Mouse (Mus musculus) embryonic facial prominence, embryonic 11.5 days (tissue): Measurements from ENCODE around the gene Ubxn11. TPM values are rescaled to one million over a fixed set of nuclear protein-coding genes. Genes with fewer than 3 reads are reported as not detected.
A peak's percentile ranks its signal among the peaks of the same experiment; 100 is the strongest.

ENCODE experiments used
- ATAC-seq: fragments of 200-750 bp; cut with Nextera tagmentation; replicated peaks from 2 replicates; pipeline ENCODE4 v1.8.0; 2017; ENCODE audit warnings: low read depth; ENCODE audit not compliant: insufficient number of reproducible peaks, low FRiP score, low TSS enrichment
- DNase-seq: peaks from one replicate; pipeline ENCODE4 v3.0.0-alpha.2; 2015; ENCODE audit warnings: low spot score
- H3K27ac ChIP-seq: fragments of 300-500 bp; sonication (generic); replicated peaks from 2 replicates; pipeline ENCODE4 v1.5.1; 2014; ENCODE audit warnings: mild to moderate bottlenecking, low read depth, low read length, control low read depth
- H3K27me3 ChIP-seq: fragments of 300-500 bp; sonication (generic); 2 replicates; pipeline ENCODE4 v1.6.1; 2014; ENCODE audit warnings: mild to moderate bottlenecking, low read length, moderate library complexity, mixed read lengths; ENCODE audit not compliant: control insufficient read depth, insufficient read depth
- H3K36me3 ChIP-seq: fragments of 300-500 bp; sonication (generic); replicated peaks from 2 replicates; pipeline ENCODE4 v1.6.1; 2014; ENCODE audit warnings: low read depth, mild to moderate bottlenecking, low read length, moderate library complexity, mixed read lengths; ENCODE audit not compliant: control insufficient read depth, insufficient read depth
- H3K4me1 ChIP-seq: fragments of 300-500 bp; sonication (generic); 2 replicates; pipeline ENCODE4 v1.6.1; 2014; ENCODE audit warnings: low read length, mixed read lengths; ENCODE audit not compliant: control insufficient read depth, insufficient read depth
- H3K4me2 ChIP-seq: fragments of 300-500 bp; sonication (generic); 2 replicates; pipeline ENCODE4 v1.6.1; 2014; ENCODE audit warnings: low read depth, mild to moderate bottlenecking, control low read depth, low read length, moderate library complexity
- H3K4me3 ChIP-seq: fragments of 300-500 bp; sonication (generic); 2 replicates; pipeline ENCODE4 v1.5.1; 2014; ENCODE audit warnings: low read depth, low read length, control low read depth
- H3K9ac ChIP-seq: fragments of 300-500 bp; sonication (generic); replicated peaks from 2 replicates; pipeline ENCODE4 v1.6.1; 2014; ENCODE audit warnings: mild to moderate bottlenecking, control low read depth, low read length
- H3K9me3 ChIP-seq: fragments of 300-500 bp; sonication (generic); replicated peaks from 2 replicates; pipeline ENCODE4 v1.6.1; 2016; ENCODE audit warnings: mild to moderate bottlenecking, low read length, inconsistent platforms, mixed read lengths; ENCODE audit not compliant: control insufficient read depth
- WGBS: fragments of 180-500 bp; shearing (Covaris S2); extraction: QIAGEN DNeasy Blood & Tissue Kit; methylation state at CpG from one replicate; pipeline ENCODE4 v1.1.7; 2014; 5-methylcytosine and 5-hydroxymethylcytosine counted together
- polyA plus RNA-seq: library from polyadenylated mRNA; unstranded; fragments of >200 nt; fragmentation: Nextera tagmentation; extraction: Ambion mirVana; gene quantifications from 2 replicates; pipeline ENCODE4 v1.2.1, GENCODE M21; 2014

Gene Ubxn11
- polyA plus RNA-seq, 1 experiment from 2014 or later, result 5.7 TPM

- Histone ChIP-seq H3K36me3 (no peaks in the 10 kb centered on the region), H3K4me3 (no peak overlapping the region), H3K4me1 (no peaks in the 10 kb centered on the region), H3K27me3 (no peaks in the 10 kb centered on the region), H3K9me3 (no peaks in the 10 kb centered on the region), H3K4me2 (no peak overlapping the region), H3K9ac (no peak overlapping the region), H3K27ac (no peak overlapping the region)
- no peak for ATAC-seq
- WGBS, result 75% methylated on average over 6 of the region's 6 CpGs
- peak; percentile 29 for DNase-seq
Observed at GRCm38 (mm10) chr4:134092382-134093288, 9.7 kb upstream of the Ubxn11 start.

GRCm38 (mm10) chr4:134094004-134094564, 8.3 kb upstream of the Ubxn11 start:
- 87% methylated on average over 7 of the region's 7 CpGs for WGBS
- ATAC-seq, result no peak
- H3K4me1 ChIP-seq, result no peaks in the 10 kb centered on the region

GRCm38 (mm10) chr4:134094923-134095547, 7.3 kb upstream of the Ubxn11 start, which contains the start of gene Cd52:
TSS of gene Cd52 (minus strand) at chr4:134095082.
- no peak within 1 kb of the TSS for H3K9ac ChIP-seq
- 50% methylated on average over 3 of the region's 3 CpGs for WGBS
- H3K4me3 ChIP-seq, result no peak within 1 kb of the TSS
- H3K27ac ChIP-seq, result no peak within 1 kb of the TSS
- H3K27me3 ChIP-seq, result no peaks in the 10 kb centered on the region
- no peaks in the 10 kb centered on the region for H3K9me3 ChIP-seq
- ATAC-seq (no peak), DNase-seq (no peak)
- H3K36me3 ChIP-seq, result no peaks in the 10 kb centered on the region
- H3K4me1 ChIP-seq, result no peaks in the 10 kb centered on the region
- H3K4me2 ChIP-seq, result no peak within 1 kb of the TSS

More at GRCm38 (mm10) chr4:134094004-134094564, 8.3 kb upstream of the Ubxn11 start:
- H3K27me3 ChIP-seq, result no peaks in the 10 kb centered on the region
- no peak overlapping the region for H3K4me3 ChIP-seq
- DNase-seq, result no peak
- no peaks in the 10 kb centered on the region for H3K9me3 ChIP-seq
- no peak overlapping the region for H3K4me2 ChIP-seq
- H3K9ac ChIP-seq, result no peak overlapping the region
- no peak overlapping the region for H3K27ac ChIP-seq
- no peaks in the 10 kb centered on the region for H3K36me3 ChIP-seq

- Histone ChIP-seq H3K4me3 (no peak overlapping the region), H3K27ac (no peak overlapping the region), H3K4me1 (no peaks in the 10 kb centered on the region), H3K9me3 (no peaks in the 10 kb centered on the region), H3K9ac (no peak overlapping the region), H3K36me3 (no peaks in the 10 kb centered on the region), H3K4me2 (no peak overlapping the region), H3K27me3 (no peaks in the 10 kb centered on the region)
- 85% methylated on average over 3 of the region's 3 CpGs for WGBS
- ATAC-seq, result no peak
- no peak for DNase-seq
Observed at GRCm38 (mm10) chr4:134096120-134096519, 6.2 kb upstream of the Ubxn11 start.

- DNase-seq (no peak), ATAC-seq (no peak)
- H3K4me3 ChIP-seq, result no peak overlapping the region
- WGBS, result 78% methylated on average over 5 of the region's 5 CpGs
- no peaks in the 10 kb centered on the region for H3K9me3 ChIP-seq
- no peak overlapping the region for H3K27ac ChIP-seq
- no peaks in the 10 kb centered on the region for H3K4me1 ChIP-seq
- H3K9ac ChIP-seq, result no peak overlapping the region
- H3K36me3 ChIP-seq, result no peaks in the 10 kb centered on the region
- no peaks in the 10 kb centered on the region for H3K27me3 ChIP-seq
- no peak overlapping the region for H3K4me2 ChIP-seq
Observed at GRCm38 (mm10) chr4:134097015-134097608, 5.3 kb upstream of the Ubxn11 start.

GRCm38 (mm10) chr4:134098628-134099027, 3.7 kb upstream of the Ubxn11 start:
- Histone ChIP-seq H3K4me3 (no peak overlapping the region), H3K4me2 (no peak overlapping the region), H3K9ac (no peak overlapping the region; the same call in 1 of the 2 replicates), H3K27ac (no peak overlapping the region), H3K9me3 (no peaks in the 10 kb centered on the region), H3K27me3 (no peaks in the 10 kb centered on the region), H3K4me1 (no peaks in the 10 kb centered on the region), H3K36me3 (no peaks in the 10 kb centered on the region)
- ATAC-seq (no peak), DNase-seq (no peak)
- 57% methylated on average over 8 of the region's 8 CpGs for WGBS

- Histone ChIP-seq H3K4me3 (no peak overlapping the region), H3K9ac (no peak overlapping the region), H3K27me3 (no peaks in the 10 kb centered on the region), H3K9me3 (no peaks in the 10 kb centered on the region), H3K4me1 (no peaks in the 10 kb centered on the region), H3K4me2 (no peak overlapping the region), H3K36me3 (no peaks in the 10 kb centered on the region), H3K27ac (no peak overlapping the region)
- no peak for DNase-seq
- WGBS, result 79% methylated on average over 4 of the region's 4 CpGs
- no peak for ATAC-seq
Observed at GRCm38 (mm10) chr4:134100245-134100644, 2.1 kb upstream of the Ubxn11 start.
